Mouse (Mus musculus): Measurements from ENCODE around the gene Nfia. TPM values are rescaled to one million over a fixed set of nuclear protein-coding genes. Genes with fewer than 3 reads are reported as not detected.
A peak's percentile ranks its signal among the peaks of the same experiment; 100 is the strongest.

Gene Nfia
- polyA plus RNA-seq, 1 experiment from 2014 or later: 42.1 TPM

- no peak for ATAC-seq (replicated peaks; ENCODE audit: low FRiP score, low TSS enrichment, low read depth)
- Histone ChIP-seq H3K4me1 (replicated peaks; ENCODE audit: control insufficient read depth, insufficient read depth, low read length) (no peaks in the 10 kb centered on the region), H3K27ac (ENCODE audit: low read depth) (no peak overlapping the region), H3K27me3 (replicated peaks; ENCODE audit: control insufficient read depth, insufficient read depth, low read length) (no peaks in the 10 kb centered on the region), H3K4me2 (ENCODE audit: low read length) (no peak overlapping the region), H3K9ac (ENCODE audit: low read length) (no peak overlapping the region), H3K4me3 (ENCODE audit: low read depth, low read length) (no peak overlapping the region), H3K36me3 (ENCODE audit: control insufficient read depth, insufficient read depth, low read length) (peaks cover 26% of the 10 kb centered on the region), H3K9me3 (ENCODE audit: control insufficient read depth, low read length) (no peaks in the 10 kb centered on the region)
- DNase-seq (ENCODE audit: low spot score): peak; percentile 21
- 83% methylated on average over 3 of the region's 3 CpGs for WGBS
These were observed 247.3 kb downstream of the Nfia start for GRCm38 (mm10) chr4:98019811-98020210.

GRCm38 (mm10) chr4:98020836-98021235, 248.3 kb downstream of the Nfia start:
- no peak for ATAC-seq (replicated peaks; ENCODE audit: low FRiP score, low TSS enrichment, low read depth)
- Histone ChIP-seq H3K4me1 (replicated peaks; ENCODE audit: control insufficient read depth, insufficient read depth, low read length) (no peaks in the 10 kb centered on the region), H3K36me3 (ENCODE audit: control insufficient read depth, insufficient read depth, low read length) (peaks cover 21% of the 10 kb centered on the region), H3K27ac (ENCODE audit: low read depth) (no peak overlapping the region), H3K9me3 (ENCODE audit: control insufficient read depth, low read length) (no peaks in the 10 kb centered on the region), H3K27me3 (replicated peaks; ENCODE audit: control insufficient read depth, insufficient read depth, low read length) (no peaks in the 10 kb centered on the region), H3K4me2 (ENCODE audit: low read length) (no peak overlapping the region), H3K4me3 (ENCODE audit: low read depth, low read length) (no peak overlapping the region), H3K9ac (ENCODE audit: low read length) (no peak overlapping the region)
- DNase-seq (ENCODE audit: low spot score): peak; percentile 27
- WGBS: 89% methylated on average over 7 of the region's 7 CpGs

GRCm38 (mm10) chr4:98023245-98023792, 250.8 kb downstream of the Nfia start:
- WGBS: 85% methylated on average over 6 of the region's 6 CpGs
- no peak overlapping the region for H3K4me3 ChIP-seq (ENCODE audit: low read depth, low read length)
- no peaks in the 10 kb centered on the region for H3K27me3 ChIP-seq (replicated peaks; ENCODE audit: control insufficient read depth, insufficient read depth, low read length)
- H3K4me1 ChIP-seq (replicated peaks; ENCODE audit: control insufficient read depth, insufficient read depth, low read length): no peaks in the 10 kb centered on the region
- DNase-seq (ENCODE audit: low spot score) (no peak), ATAC-seq (replicated peaks; ENCODE audit: low FRiP score, low TSS enrichment, low read depth) (no peak)
- no peak overlapping the region for H3K27ac ChIP-seq (ENCODE audit: low read depth)
- peaks cover 19% of the 10 kb centered on the region for H3K36me3 ChIP-seq (ENCODE audit: control insufficient read depth, insufficient read depth, low read length)
- H3K9me3 ChIP-seq (ENCODE audit: control insufficient read depth, low read length): no peaks in the 10 kb centered on the region
- H3K9ac ChIP-seq (ENCODE audit: low read length): no peak overlapping the region
- H3K4me2 ChIP-seq (ENCODE audit: low read length): no peak overlapping the region

- ATAC-seq (replicated peaks; ENCODE audit: low FRiP score, low TSS enrichment, low read depth) (no peak), DNase-seq (ENCODE audit: low spot score) (no peak)
- Histone ChIP-seq H3K4me1 (replicated peaks; ENCODE audit: control insufficient read depth, insufficient read depth, low read length) (no peaks in the 10 kb centered on the region), H3K36me3 (ENCODE audit: control insufficient read depth, insufficient read depth, low read length) (0 out of 2 replicates have a peak, but pooled peaks cover 3% of the 10 kb centered on the region), H3K9ac (ENCODE audit: low read length) (no peak overlapping the region), H3K4me2 (ENCODE audit: low read length) (no peak overlapping the region), H3K27me3 (replicated peaks; ENCODE audit: control insufficient read depth, insufficient read depth, low read length) (no peaks in the 10 kb centered on the region), H3K27ac (ENCODE audit: low read depth) (no peak overlapping the region), H3K4me3 (ENCODE audit: low read depth, low read length) (no peak overlapping the region), H3K9me3 (ENCODE audit: control insufficient read depth, low read length) (no peaks in the 10 kb centered on the region)
- WGBS: 84% methylated on average over 4 of the region's 4 CpGs
These were observed 254.9 kb downstream of the Nfia start for GRCm38 (mm10) chr4:98027412-98027811.

GRCm38 (mm10) chr4:98031871-98032270, 259.3 kb downstream of the Nfia start:
- Histone ChIP-seq H3K4me2 (ENCODE audit: low read length) (no peak overlapping the region), H3K4me1 (replicated peaks; ENCODE audit: control insufficient read depth, insufficient read depth, low read length) (no peaks in the 10 kb centered on the region), H3K36me3 (ENCODE audit: control insufficient read depth, insufficient read depth, low read length) (no peaks in the 10 kb centered on the region), H3K27ac (ENCODE audit: low read depth) (no peak overlapping the region), H3K27me3 (replicated peaks; ENCODE audit: control insufficient read depth, insufficient read depth, low read length) (no peaks in the 10 kb centered on the region), H3K9ac (ENCODE audit: low read length) (no peak overlapping the region), H3K4me3 (ENCODE audit: low read depth, low read length) (no peak overlapping the region), H3K9me3 (ENCODE audit: control insufficient read depth, low read length) (no peaks in the 10 kb centered on the region)
- no peak for ATAC-seq (replicated peaks; ENCODE audit: low FRiP score, low TSS enrichment, low read depth)
- WGBS: 59% methylated on average over 3 of the region's 3 CpGs
- no peak for DNase-seq (ENCODE audit: low spot score)

GRCm38 (mm10) chr4:98032332-98032731, 259.8 kb downstream of the Nfia start:
- Histone ChIP-seq H3K4me2 (ENCODE audit: low read length) (no peak overlapping the region), H3K4me3 (ENCODE audit: low read depth, low read length) (no peak overlapping the region), H3K27me3 (replicated peaks; ENCODE audit: control insufficient read depth, insufficient read depth, low read length) (no peaks in the 10 kb centered on the region), H3K4me1 (replicated peaks; ENCODE audit: control insufficient read depth, insufficient read depth, low read length) (no peaks in the 10 kb centered on the region), H3K36me3 (ENCODE audit: control insufficient read depth, insufficient read depth, low read length) (no peaks in the 10 kb centered on the region), H3K9ac (ENCODE audit: low read length) (no peak overlapping the region), H3K27ac (ENCODE audit: low read depth) (no peak overlapping the region), H3K9me3 (ENCODE audit: control insufficient read depth, low read length) (no peaks in the 10 kb centered on the region)
- ATAC-seq (replicated peaks; ENCODE audit: low FRiP score, low TSS enrichment, low read depth) (no peak), DNase-seq (ENCODE audit: low spot score) (no peak)
- WGBS: 65% methylated on average over 5 of the region's 5 CpGs

- Histone ChIP-seq H3K4me3 (ENCODE audit: low read depth, low read length) (no peak overlapping the region), H3K27ac (ENCODE audit: low read depth) (no peak overlapping the region), H3K4me2 (ENCODE audit: low read length) (no peak overlapping the region), H3K36me3 (ENCODE audit: control insufficient read depth, insufficient read depth, low read length) (0 out of 2 replicates have a peak, but pooled peaks cover 5% of the 10 kb centered on the region), H3K9me3 (ENCODE audit: control insufficient read depth, low read length) (no peaks in the 10 kb centered on the region), H3K27me3 (replicated peaks; ENCODE audit: control insufficient read depth, insufficient read depth, low read length) (no peaks in the 10 kb centered on the region), H3K4me1 (replicated peaks; ENCODE audit: control insufficient read depth, insufficient read depth, low read length) (no peaks in the 10 kb centered on the region), H3K9ac (ENCODE audit: low read length) (no peak overlapping the region)
- DNase-seq (ENCODE audit: low spot score) (peak; percentile 44), ATAC-seq (replicated peaks; ENCODE audit: low FRiP score, low TSS enrichment, low read depth) (no peak)
- WGBS: 79% methylated on average over 5 of the region's 5 CpGs
These were observed 266.6 kb downstream of the Nfia start for GRCm38 (mm10) chr4:98039095-98039494.

GRCm38 (mm10) chr4:98040179-98040578, 267.6 kb downstream of the Nfia start:
- H3K4me1 ChIP-seq (replicated peaks; ENCODE audit: control insufficient read depth, insufficient read depth, low read length): no peaks in the 10 kb centered on the region
- H3K4me3 ChIP-seq (ENCODE audit: low read depth, low read length): no peak overlapping the region
- no peaks in the 10 kb centered on the region for H3K9me3 ChIP-seq (ENCODE audit: control insufficient read depth, low read length)
- H3K27me3 ChIP-seq (replicated peaks; ENCODE audit: control insufficient read depth, insufficient read depth, low read length): no peaks in the 10 kb centered on the region
- H3K4me2 ChIP-seq (ENCODE audit: low read length): no peak overlapping the region
- H3K36me3 ChIP-seq (ENCODE audit: control insufficient read depth, insufficient read depth, low read length): 0 out of 2 replicates have a peak, but pooled peaks cover 5% of the 10 kb centered on the region
- no peak overlapping the region for H3K9ac ChIP-seq (ENCODE audit: low read length)
- DNase-seq (ENCODE audit: low spot score) (no peak), ATAC-seq (replicated peaks; ENCODE audit: low FRiP score, low TSS enrichment, low read depth) (no peak)
- WGBS: 84% methylated on average over 7 of the region's 7 CpGs
- H3K27ac ChIP-seq (ENCODE audit: low read depth): no peak overlapping the region

- 86% methylated on average over 8 of the region's 8 CpGs for WGBS
- peaks cover 5% of the 10 kb centered on the region; the same call in 1 of the 2 replicates for H3K4me1 ChIP-seq (replicated peaks; ENCODE audit: control insufficient read depth, insufficient read depth, low read length)
- DNase-seq (ENCODE audit: low spot score): no peak
- H3K9me3 ChIP-seq (ENCODE audit: control insufficient read depth, low read length): no peaks in the 10 kb centered on the region
- no peak overlapping the region for H3K27ac ChIP-seq (ENCODE audit: low read depth)
- H3K36me3 ChIP-seq (ENCODE audit: control insufficient read depth, insufficient read depth, low read length): 0 out of 2 replicates have a peak, but pooled peaks cover 5% of the 10 kb centered on the region
- H3K4me3 ChIP-seq (ENCODE audit: low read depth, low read length): no peak overlapping the region
- H3K9ac ChIP-seq (ENCODE audit: low read length): no peak overlapping the region
- no peak for ATAC-seq (replicated peaks; ENCODE audit: low FRiP score, low TSS enrichment, low read depth)
- no peak overlapping the region for H3K4me2 ChIP-seq (ENCODE audit: low read length)
- H3K27me3 ChIP-seq (replicated peaks; ENCODE audit: control insufficient read depth, insufficient read depth, low read length): no peaks in the 10 kb centered on the region
These were observed 272.1 kb downstream of the Nfia start for GRCm38 (mm10) chr4:98044611-98045010.
